In the genomic region with DNA sequence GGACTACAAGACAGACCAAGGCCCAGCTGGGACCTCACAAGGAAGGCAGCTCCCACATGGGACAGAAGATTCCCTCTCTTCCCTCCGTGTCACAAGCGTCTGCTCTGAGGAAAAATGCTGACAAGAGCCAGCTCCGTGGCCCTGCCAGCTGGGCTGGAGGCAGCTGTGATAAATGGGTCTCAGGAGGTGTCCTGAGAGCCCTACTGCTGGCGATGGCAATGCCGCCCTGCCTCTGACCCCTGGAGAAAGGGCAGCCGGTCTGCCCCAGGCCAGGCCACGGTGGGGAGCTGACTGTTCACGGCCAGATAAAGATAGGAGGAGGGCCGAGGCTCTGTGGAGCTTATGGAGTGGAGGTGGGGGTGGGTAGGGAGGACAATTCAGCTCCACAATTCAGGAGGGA, we compare ENCODE assay signal across 12 mouse cellular contexts.
DNase-seq lines count a peak whose midpoint lies in the region; ATAC-seq and TF ChIP-seq lines count a peak whose summit lies in the region.
"Had no signal": no experiment of that assay in that cellular context is flagged by ENCODE, and none has a peak within 500 bp of the region (broad histone marks: within the 10 kb centered on the region; RNA-seq: fewer than 3 reads in every experiment).

No protein-coding gene starts in this region.

- peak overlapping the region; percentile 34; the same call in 1 of the 2 replicates for H3K27ac ChIP-seq in heart, embryonic 12.5 days (ENCODE audit: poor library complexity, severe bottlenecking)
- H3K27ac ChIP-seq in midbrain, embryonic 13.5 days = peak overlapping the region; percentile 44
- H3K27ac ChIP-seq: heart, adult 2 months; lung, embryonic 15.5 days had no signal

- 6% methylated on average over 9 of the region's 9 CpGs for WGBS in heart, embryonic 12.5 days
- 9% methylated on average over 9 of the region's 9 CpGs for WGBS in midbrain, embryonic 13.5 days

- H3K27me3 ChIP-seq in heart, embryonic 12.5 days (replicated peaks) = no peaks in the 10 kb centered on the region
- 0 out of 2 replicates have a peak, but pooled peaks cover 8% of the 10 kb centered on the region for H3K27me3 ChIP-seq in midbrain, embryonic 13.5 days
- H3K27me3 ChIP-seq: lung, embryonic 15.5 days had no signal

- no peak for ATAC-seq in heart, embryonic 12.5 days (ENCODE audit: insufficient number of reproducible peaks, low FRiP score)
- no peak for ATAC-seq in midbrain, embryonic 13.5 days
- no peak for ATAC-seq in CD4-positive, CD25-positive, alpha-beta regulatory T cell, adult 4 months

- no peak for TF ChIP-seq CTCF in brain, embryonic 14.5 days (IDR thresholded peaks at IDR 0.05; ENCODE audit: borderline replicate concordance, extremely low read depth, insufficient read depth, insufficient read length)

- no peak for TF ChIP-seq POLR2A in brain, embryonic 14.5 days (IDR thresholded peaks at IDR 0.05; ENCODE audit: borderline replicate concordance, extremely low read depth, insufficient read depth, insufficient read length, poor library complexity, severe bottlenecking)

- H3K4me2 ChIP-seq in heart, embryonic 12.5 days = no peak overlapping the region; the same call in 1 of the 2 replicates
- H3K4me2 ChIP-seq in midbrain, embryonic 13.5 days (replicated peaks) = no peak overlapping the region
- H3K4me2 ChIP-seq: lung, embryonic 15.5 days had no signal

- DNase-seq in kidney, postnatal 10 days = peak; percentile 57
- DNase-seq in kidney, adult 8-10 months = no peak
- peak; percentile 54 for DNase-seq in brain, embryonic 14.5 days (ENCODE audit: low read depth)
- no peak for DNase-seq in frontal cortex, postnatal 10 days (ENCODE audit: low spot score in 2 of 2)
- DNase-seq in right cerebral cortex, postnatal 10 days (ENCODE audit: low spot score in 2 of 2) = no peak
- DNase-seq: cerebellum, adult 2 months had no signal

- no peaks in the 10 kb centered on the region for H3K9me3 ChIP-seq in heart, embryonic 12.5 days (replicated peaks)
- no peaks in the 10 kb centered on the region for H3K9me3 ChIP-seq in midbrain, embryonic 13.5 days
- H3K9me3 ChIP-seq: G1E; lung, embryonic 15.5 days had no signal

- peaks cover 93% of the 10 kb centered on the region for H3K4me1 ChIP-seq in heart, embryonic 12.5 days (replicated peaks)
- H3K4me1 ChIP-seq in midbrain, embryonic 13.5 days (replicated peaks) = peaks cover 99% of the 10 kb centered on the region

- H3K4me3 ChIP-seq in heart, embryonic 12.5 days = no peak overlapping the region
- no peak overlapping the region for H3K4me3 ChIP-seq in midbrain, embryonic 13.5 days (replicated peaks)
- H3K4me3 ChIP-seq: heart, adult 2 months; lung, embryonic 15.5 days had no signal

- peak overlapping the region; percentile 21; the same call in 1 of the 2 replicates for H3K9ac ChIP-seq in heart, embryonic 12.5 days
- 0 out of 2 replicates have a peak overlapping the region, but pooled peaks have one; percentile 1 for H3K9ac ChIP-seq in midbrain, embryonic 13.5 days (replicated peaks)
- H3K9ac ChIP-seq: lung, embryonic 15.5 days had no signal

- H3K36me3 ChIP-seq in heart, embryonic 12.5 days = no peaks in the 10 kb centered on the region
- H3K36me3 ChIP-seq in midbrain, embryonic 13.5 days = no peaks in the 10 kb centered on the region
- H3K36me3 ChIP-seq: G1E; lung, embryonic 15.5 days had no signal

Comparison
In these comparisons a context has a peak if more than half of its experiments do, and no peak if none do; other contexts are left out.
1. DNase-seq: peak in kidney, postnatal 10 days (single experiment) and brain, embryonic 14.5 days (single experiment); none in kidney, adult 8-10 months (0 of 2), frontal cortex, postnatal 10 days (0 of 2) and right cerebral cortex, postnatal 10 days (0 of 2).